Mouse (Mus musculus) heart, adult 2 months (tissue): ENCODE measurements around the gene Plxna4. TPM values are rescaled to one million over a fixed set of nuclear protein-coding genes. Genes with fewer than 3 reads are reported as not detected.

Source experiments
- DNase-seq, 2 experiments: peaks; one replicate each; pipeline ENCODE4 v3.0.0; 2021
- H3K27ac ChIP-seq: fragments of 200-600 bp; 2 replicates; pipeline ENCODE4 v1.8.1; 2022
- H3K27me3 ChIP-seq: fragments of 200-500 bp; 2 replicates; pipeline ENCODE4 v1.6.1; 2012; ENCODE audit warnings: mild to moderate bottlenecking, low read length, inconsistent platforms, mixed read lengths; ENCODE audit not compliant: control insufficient read depth, insufficient read depth
- H3K36me3 ChIP-seq: fragments of 200-500 bp; 2 replicates; pipeline ENCODE4 v1.6.1; 2012; ENCODE audit warnings: low read length, inconsistent platforms; ENCODE audit not compliant: control insufficient read depth, insufficient read depth
- H3K4me1 ChIP-seq: fragments of 200-500 bp; 2 replicates; pipeline ENCODE4 v1.6.1; 2011; ENCODE audit warnings: low read length; ENCODE audit not compliant: control insufficient read depth, insufficient read depth
- H3K4me3 ChIP-seq: fragments of 200-600 bp; 2 replicates; pipeline ENCODE4 v1.8.1; 2022
- H3K79me2 ChIP-seq: fragments of 200-500 bp; replicated peaks from 2 replicates; pipeline ENCODE4 v1.6.1; 2012; ENCODE audit warnings: mild to moderate bottlenecking, inconsistent platforms, low read length, moderate library complexity, mixed read lengths; ENCODE audit not compliant: control insufficient read depth, insufficient read depth
- H3K9ac ChIP-seq: fragments of 200-500 bp; 2 replicates; pipeline ENCODE4 v1.6.1; 2012; ENCODE audit warnings: low read depth, mild to moderate bottlenecking, control low read depth, inconsistent platforms, low read length, mixed read lengths
- CTCF ChIP-seq: fragments of 200-600 bp; IDR thresholded peaks from 2 replicates; pipeline ENCODE4 v1.8.1; 2022; ENCODE audit warnings: antibody characterized with exemption, mild to moderate bottlenecking, moderate library complexity
- EP300 ChIP-seq: fragments of 200-500 bp; IDR thresholded peaks from 2 replicates; pipeline ENCODE4 v1.6.1; 2011; ENCODE audit warnings: low read depth, low read length, control low read depth; ENCODE audit not compliant: insufficient read depth
- POLR2A ChIP-seq: fragments of 200-500 bp; IDR thresholded peaks from 2 replicates; pipeline ENCODE4 v1.6.1; 2011; ENCODE audit warnings: mild to moderate bottlenecking, low read depth, low read length, control low read depth; ENCODE audit not compliant: insufficient read depth
- WGBS: fragments of 180-500 bp; shearing (Covaris S2); methylation state at CpG from one replicate; pipeline ENCODE4 v1.1.7; 2018; 5-methylcytosine and 5-hydroxymethylcytosine counted together
- intact Hi-C: fragments of 180-260 bp; cut with DNase I; formaldehyde crosslinking; loops from one replicate; pipeline ENCODE4 v1.15.1; 2025
- polyA plus RNA-seq: library from polyadenylated mRNA; depleted of rRNA; stranded (reverse); fragments of >200 nt; gene quantifications from 2 replicates; pipeline ENCODE4 v1.2.3, GENCODE M21; 2012
- total RNA-seq, 2 experiments: library from RNA; stranded (reverse); gene quantifications; 2 replicates each; pipeline ENCODE4 v1.2.3; 2021

Gene Plxna4
- total and polyA plus RNA-seq, 3 experiments = 3.7 to 14.1 (median 11.7) TPM

GRCm38 (mm10) chr6:32325851-32326250 is 262.1 kb downstream of the Plxna4 start:
- no peak for TF ChIP-seq POLR2A
- TF ChIP-seq CTCF = no peak
- TF ChIP-seq EP300 = no peak
- Histone ChIP-seq H3K27ac (no peak overlapping the region), H3K4me1 (peaks cover 4% of the 10 kb centered on the region), H3K4me3 (no peak overlapping the region), H3K9ac (no peak overlapping the region), H3K27me3 (no peaks in the 10 kb centered on the region), H3K79me2 (no peaks in the 10 kb centered on the region), H3K36me3 (no peaks in the 10 kb centered on the region)
- WGBS = 87% methylated on average over 7 of the region's 7 CpGs
- intact Hi-C loops = no loop called here
- DNase-seq = no peak

DNA sequence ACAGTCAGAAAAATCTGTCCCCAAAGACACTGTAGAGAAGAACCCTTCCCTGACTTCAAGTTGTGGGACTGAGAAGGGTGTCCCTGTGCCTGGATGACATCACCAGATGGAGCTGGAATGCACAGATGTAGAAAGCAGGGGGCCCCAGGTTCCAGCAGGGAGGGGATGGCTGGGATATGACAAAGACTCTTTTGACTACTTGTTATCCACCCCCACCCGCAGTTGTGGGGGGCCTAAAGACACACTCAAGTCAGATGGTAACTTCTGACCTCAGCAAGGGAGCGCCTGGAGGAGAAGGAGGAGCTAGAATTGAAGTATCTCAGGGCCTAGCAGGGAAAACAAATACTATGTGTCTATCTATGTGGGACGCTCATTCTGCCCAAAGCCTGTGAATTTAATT is 266.8 kb downstream of the Plxna4 start:
- no peak overlapping the region for H3K9ac ChIP-seq
- WGBS = 71% methylated on average over 3 of the region's 3 CpGs
- no peak overlapping the region for H3K27ac ChIP-seq
- intact Hi-C loops = loop anchor here (5.0 kb wide), 1 partner anchor 659 kb away; no protein-coding TSS in a partner anchor
- no peaks in the 10 kb centered on the region for H3K27me3 ChIP-seq
- peaks cover 1% of the 10 kb centered on the region; the same call in 1 of the 2 replicates for H3K4me1 ChIP-seq
- no peak overlapping the region for H3K4me3 ChIP-seq
- peaks cover 2% of the 10 kb centered on the region; the same call in 1 of the 2 replicates for H3K79me2 ChIP-seq
- no peak for DNase-seq
- TF ChIP-seq EP300 (no peak), CTCF (no peak), POLR2A (no peak)
- H3K36me3 ChIP-seq = no peaks in the 10 kb centered on the region

- peaks cover 2% of the 10 kb centered on the region; the same call in 1 of the 2 replicates for H3K79me2 ChIP-seq
- DNase-seq = peak in 1 of 2 experiments; percentile 49
- TF ChIP-seq CTCF = peak; percentile 61
- no peak for TF ChIP-seq POLR2A
- no peak for TF ChIP-seq EP300
- no peaks in the 10 kb centered on the region for H3K27me3 ChIP-seq
- H3K4me3 ChIP-seq = no peak overlapping the region
- intact Hi-C loops = loop anchor here (1.0 to 5.0 kb wide), 2 partner anchors 382 to 658 kb away; no protein-coding TSS in a partner anchor
- 50% methylated on average over 3 of the region's 3 CpGs for WGBS
- H3K36me3 ChIP-seq = no peaks in the 10 kb centered on the region
- H3K4me1 ChIP-seq = peaks cover 1% of the 10 kb centered on the region; the same call in 1 of the 2 replicates
- no peak overlapping the region for H3K27ac ChIP-seq
- H3K9ac ChIP-seq = no peak overlapping the region
These were observed 267.7 kb downstream of the Plxna4 start for GRCm38 (mm10) chr6:32320254-32320653.

GRCm38 (mm10) chr6:32317470-32317869 is 270.5 kb downstream of the Plxna4 start:
- no peaks in the 10 kb centered on the region for H3K27me3 ChIP-seq
- H3K4me3 ChIP-seq = no peak overlapping the region
- intact Hi-C loops = loop anchor here (10.0 kb wide), 1 partner anchor 303 kb away; no protein-coding TSS in a partner anchor
- H3K36me3 ChIP-seq = no peaks in the 10 kb centered on the region
- no peak overlapping the region for H3K9ac ChIP-seq
- TF ChIP-seq POLR2A (no peak), EP300 (no peak), CTCF (no peak)
- H3K27ac ChIP-seq = no peak overlapping the region
- no peak for DNase-seq
- WGBS = 88% methylated on average over 8 of the region's 8 CpGs
- peaks cover 2% of the 10 kb centered on the region; the same call in 1 of the 2 replicates for H3K79me2 ChIP-seq
- H3K4me1 ChIP-seq = peaks cover 1% of the 10 kb centered on the region; the same call in 1 of the 2 replicates

DNA sequence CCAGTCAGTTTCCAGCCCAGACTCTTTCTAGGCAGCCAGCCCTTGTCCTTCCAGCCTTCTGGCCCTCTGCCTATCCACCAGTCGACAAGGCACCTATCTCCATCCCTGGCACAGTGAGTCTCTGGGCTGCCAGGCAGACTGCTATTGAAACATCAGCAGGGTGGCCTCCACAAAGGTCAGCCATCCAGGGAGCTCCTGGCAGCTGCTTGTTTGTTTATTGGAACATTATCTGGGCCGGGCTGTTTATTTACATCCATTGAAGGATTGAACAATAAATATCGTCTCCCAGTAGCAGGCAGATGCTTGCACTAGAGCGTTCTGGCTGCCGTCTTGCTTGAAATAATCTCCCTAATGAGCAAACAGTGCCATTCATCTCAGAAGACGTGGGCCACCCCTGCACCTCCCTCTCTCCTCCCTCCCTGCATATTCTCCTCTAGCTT is 273.0 kb downstream of the Plxna4 start:
- intact Hi-C loops = loop anchor here (10.0 kb wide), 1 partner anchor 300 kb away; no protein-coding TSS in a partner anchor
- no peaks in the 10 kb centered on the region for H3K36me3 ChIP-seq
- 43% methylated on average over 6 of the region's 6 CpGs for WGBS

GRCm38 (mm10) chr6:32309147-32309546 is 278.8 kb downstream of the Plxna4 start:
- intact Hi-C loops = no loop called here
- DNase-seq = no peak
- Histone ChIP-seq H3K9ac (no peak overlapping the region), H3K79me2 (no peaks in the 10 kb centered on the region), H3K36me3 (no peaks in the 10 kb centered on the region), H3K27me3 (no peaks in the 10 kb centered on the region), H3K4me1 (no peaks in the 10 kb centered on the region), H3K4me3 (no peak overlapping the region), H3K27ac (no peak overlapping the region)
- WGBS = 94% methylated on average over 4 of the region's 4 CpGs
- no peak for TF ChIP-seq POLR2A
- no peak for TF ChIP-seq CTCF
- TF ChIP-seq EP300 = no peak

More for the DNA sequence above, 273.0 kb downstream of the Plxna4 start:
- peaks cover 2% of the 10 kb centered on the region; the same call in 1 of the 2 replicates for H3K79me2 ChIP-seq
- H3K4me1 ChIP-seq = peaks cover 1% of the 10 kb centered on the region; the same call in 1 of the 2 replicates
- TF ChIP-seq POLR2A (no peak), EP300 (no peak), CTCF (no peak)
- no peak overlapping the region for H3K9ac ChIP-seq
- peak; percentile 31 to 73 for DNase-seq
- no peak overlapping the region for H3K4me3 ChIP-seq
- H3K27me3 ChIP-seq = no peaks in the 10 kb centered on the region
- H3K27ac ChIP-seq = no peak overlapping the region
